Mouse (Mus musculus) liver, adult (tissue): ENCODE results near the gene Anp32e.
A peak's percentile ranks its signal among the peaks of the same experiment; 100 is the strongest.

ENCODE experiments used
- GATA4 ChIP-seq: IDR thresholded peaks from 2 replicates; pipeline ENCODE4 v1.6.1; 2014; ENCODE audit warnings: mild to moderate bottlenecking, low read length; ENCODE audit not compliant: insufficient replicate concordance

The Anp32e gene

DNA sequence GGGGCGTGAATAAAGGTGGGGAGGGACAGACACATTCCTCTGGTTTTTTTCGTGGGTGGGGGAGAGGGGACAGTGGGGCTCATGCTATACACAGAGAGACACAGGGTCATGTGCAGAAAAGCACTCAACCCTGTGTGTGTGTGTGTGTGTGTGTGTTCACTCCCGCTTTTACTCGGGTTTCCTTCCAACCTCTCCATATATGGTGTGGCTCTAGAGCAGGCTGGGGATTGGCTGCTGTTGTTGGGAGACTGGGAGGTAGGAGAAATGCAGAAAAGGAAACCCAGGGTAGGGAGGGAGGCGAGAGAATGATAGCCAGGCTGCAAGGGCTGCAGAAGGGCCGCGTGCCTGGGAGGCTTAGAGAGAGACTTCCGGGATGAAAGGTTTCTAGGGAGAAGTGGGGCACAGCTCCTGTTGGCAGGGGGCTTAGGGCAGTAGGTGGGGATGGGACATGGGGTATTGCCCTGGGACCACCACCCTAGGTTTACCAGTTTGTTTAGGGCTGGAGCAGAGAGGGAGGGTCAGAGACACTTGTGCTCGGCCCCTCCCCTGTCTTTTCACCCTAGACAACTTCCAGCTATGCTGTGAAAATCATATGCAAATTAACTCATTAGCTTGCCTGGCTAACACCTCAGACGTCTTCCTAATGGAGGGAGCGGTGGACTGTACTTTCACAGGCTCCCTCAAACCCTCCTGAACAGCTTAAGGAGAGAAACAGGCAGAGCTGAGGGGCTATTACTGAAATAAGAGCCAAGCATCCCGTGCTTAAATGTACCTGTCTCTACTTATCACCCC is 56.4 kb downstream of the Anp32e start:
- no peak for TF ChIP-seq GATA4

GRCm38 (mm10) chr3:95986001-95986622 is 57.1 kb downstream of the Anp32e start:
- TF ChIP-seq GATA4: no peak

- TF ChIP-seq GATA4: no peak
Measured at GRCm38 (mm10) chr3:95986984-95987383, 57.9 kb downstream of the Anp32e start.

DNA sequence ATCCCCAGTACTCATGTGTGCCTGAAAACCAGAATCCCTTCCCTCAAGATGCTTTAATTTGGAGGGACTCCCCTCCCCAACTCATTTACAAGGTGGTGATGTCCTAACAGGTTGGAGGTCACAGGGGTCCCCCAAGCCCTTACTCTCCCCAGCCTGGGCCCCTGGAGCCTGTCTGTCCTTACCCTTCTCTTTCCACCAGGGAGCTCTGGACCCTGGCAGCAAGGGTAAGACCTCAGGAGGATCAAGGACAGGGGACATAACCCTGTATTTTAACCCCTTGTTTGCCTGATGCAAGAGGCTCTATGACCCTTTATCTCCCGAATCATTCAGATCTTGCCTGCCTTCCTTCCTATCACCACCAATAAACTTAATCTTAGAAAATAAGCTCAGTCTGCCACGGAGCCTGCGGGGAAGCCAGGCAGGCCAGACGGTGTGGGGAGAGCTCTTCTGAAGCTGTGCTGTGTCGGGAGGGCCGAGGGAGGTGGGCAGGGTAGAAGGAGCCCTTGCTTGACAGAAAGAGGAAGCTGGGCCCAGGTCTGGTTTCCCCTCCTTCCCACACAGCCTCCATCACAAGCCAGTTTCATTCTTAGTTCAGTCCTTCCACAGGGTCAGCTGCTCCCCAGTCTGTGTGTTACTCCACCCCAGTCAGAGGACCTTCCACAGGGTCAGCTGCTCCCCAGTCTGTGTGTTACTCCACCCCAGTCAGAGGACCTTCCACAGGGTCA is 58.5 kb downstream of the Anp32e start:
- no peak for TF ChIP-seq GATA4

- no peak for TF ChIP-seq GATA4
Measured at GRCm38 (mm10) chr3:95988138-95988537, 59.1 kb downstream of the Anp32e start.

GRCm38 (mm10) chr3:95988969-95989368 is 59.9 kb downstream of the Anp32e start:
- no peak for TF ChIP-seq GATA4

GRCm38 (mm10) chr3:95990413-95990941 is 61.4 kb downstream of the Anp32e start:
- TF ChIP-seq GATA4: no peak

DNA sequence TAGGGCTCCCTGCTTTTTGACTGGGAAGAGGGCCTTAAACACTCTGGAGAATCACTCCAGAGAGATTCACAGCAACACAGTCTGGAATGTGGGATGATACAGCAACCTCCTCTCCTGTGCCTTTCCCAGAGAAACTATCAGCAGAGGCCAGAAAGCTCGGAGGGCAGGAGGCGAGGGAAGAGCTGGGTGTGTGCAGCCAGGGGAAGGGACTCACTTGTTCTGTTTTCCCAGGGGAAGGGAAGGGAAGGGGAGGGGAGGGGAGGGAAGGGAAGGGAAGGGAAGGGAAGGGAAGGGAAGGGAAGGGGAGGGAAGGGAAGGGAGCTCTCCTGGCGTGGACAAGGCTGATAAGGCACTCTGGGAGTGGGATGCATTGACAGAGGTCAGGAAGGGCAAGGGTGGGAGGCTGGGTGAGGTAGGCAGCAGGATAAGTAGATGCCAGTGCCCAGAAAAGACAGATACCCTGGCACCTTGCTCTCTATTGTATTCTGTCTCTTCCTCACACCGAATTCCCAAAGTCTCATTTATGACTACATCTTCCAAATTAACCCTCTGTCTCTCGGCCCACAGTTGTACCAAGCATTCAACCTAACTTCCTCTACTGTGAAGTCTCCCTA is 64.1 kb downstream of the Anp32e start:
- peak; percentile 52; the same call in 1 of the 2 replicates for TF ChIP-seq GATA4

GRCm38 (mm10) chr3:95993881-95994280 is 64.8 kb downstream of the Anp32e start:
- peak; percentile 64; the same call in 1 of the 2 replicates for TF ChIP-seq GATA4

GRCm38 (mm10) chr3:95994381-95994846 is 65.4 kb downstream of the Anp32e start:
- TF ChIP-seq GATA4: no peak

DNA sequence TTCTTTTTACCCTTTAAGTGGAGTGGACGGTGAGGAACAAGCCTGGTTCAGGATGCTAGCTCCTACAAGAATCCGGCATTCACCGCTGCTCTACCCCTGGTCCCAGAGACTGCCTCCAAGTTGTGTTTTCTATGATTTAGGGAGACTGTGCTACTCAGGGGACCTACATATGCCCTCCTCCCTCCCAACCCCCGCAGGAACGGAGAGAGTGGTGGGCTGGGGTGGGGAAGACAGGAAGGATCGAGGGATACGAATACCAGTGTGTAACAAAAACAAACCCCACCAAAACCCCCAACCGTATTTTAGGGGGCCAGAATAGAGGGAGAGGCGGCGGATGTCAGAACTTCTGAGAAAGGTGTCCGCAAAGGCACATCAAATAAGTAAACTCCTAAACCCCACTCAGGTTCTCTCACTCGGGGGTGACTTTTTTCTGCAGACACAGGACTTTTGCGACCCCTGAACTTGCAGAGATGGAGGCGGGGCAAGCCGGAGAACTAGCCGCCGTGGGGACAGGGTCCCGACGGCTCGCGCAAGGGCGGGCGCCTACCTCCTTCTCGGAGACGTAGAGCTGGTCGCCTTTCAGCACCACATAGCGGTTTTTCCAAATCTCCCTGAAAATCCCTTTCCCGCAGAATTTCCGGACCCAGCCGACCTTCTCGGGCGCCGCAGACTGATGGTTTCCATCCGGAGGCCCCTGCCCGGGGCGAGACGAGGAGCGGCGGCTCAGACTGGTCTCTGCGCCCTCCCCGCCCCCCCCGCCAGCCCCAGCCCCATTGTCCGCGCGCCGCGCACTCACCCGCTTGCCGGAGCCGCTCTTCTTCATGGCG is 66.1 kb downstream of the Anp32e start:
- no peak for TF ChIP-seq GATA4

DNA sequence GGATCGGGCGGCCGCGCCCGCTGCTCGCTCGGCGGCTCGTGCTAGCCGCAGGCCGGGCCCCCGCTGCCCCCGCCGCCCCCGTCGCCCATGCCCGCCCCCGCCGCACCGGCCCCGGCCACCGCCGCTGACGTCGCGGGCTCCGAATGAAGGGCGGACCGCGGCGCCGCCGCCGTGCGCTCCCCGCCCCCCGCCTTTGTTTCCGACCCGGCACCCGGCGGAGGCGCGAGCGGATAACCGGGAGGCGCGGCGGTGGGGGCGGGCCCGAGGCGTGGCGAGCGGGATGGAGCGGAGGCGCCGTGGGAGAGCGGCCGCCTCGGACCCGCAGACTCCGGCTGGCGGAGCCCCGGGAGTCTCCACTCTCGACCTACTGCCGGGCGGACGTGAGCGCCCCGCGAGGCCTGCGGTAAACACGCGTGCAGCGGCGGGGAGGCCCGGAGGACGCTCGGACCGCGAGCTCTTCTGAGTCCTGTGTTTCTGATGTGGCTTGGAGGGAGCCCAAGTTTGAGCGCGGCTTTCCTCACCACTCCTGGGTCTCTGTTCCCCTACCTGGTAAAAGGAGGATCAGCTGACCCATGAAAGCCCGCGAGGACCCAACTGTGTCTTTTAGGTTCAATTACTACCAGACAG is 66.9 kb downstream of the Anp32e start, which contains the start of gene Plekho1:
Gene Plekho1 (minus strand): TSS at position 200 of the 627 bp plus-strand sequence.
- no peak for TF ChIP-seq GATA4

GRCm38 (mm10) chr3:95996451-95997073 is 67.5 kb downstream of the Anp32e start:
- no peak for TF ChIP-seq GATA4
